Mouse (Mus musculus) intestine, postnatal 0 days (tissue): ENCODE data around the gene Scrg1. TPM values are rescaled to one million over a fixed set of nuclear protein-coding genes. Genes with fewer than 3 reads are reported as not detected.
"Not testable (repeated sequence)": the region's sequence is repeated elsewhere in the genome, so short reads cannot be mapped to it uniquely, and the experiment has no call there.

Experiments used
- ATAC-seq: fragments of 200-750 bp; cut with Nextera tagmentation; 2 replicates; pipeline ENCODE4 v1.8.0; 2017; ENCODE audit warnings: mild to moderate bottlenecking, moderate TSS enrichment, moderate library complexity
- H3K27ac ChIP-seq: fragments of 300-500 bp; sonication (generic); 2 replicates; pipeline ENCODE4 v1.5.1; 2014; ENCODE audit warnings: mild to moderate bottlenecking, low read depth, low read length, moderate library complexity
- H3K27me3 ChIP-seq: fragments of 300-500 bp; sonication (generic); replicated peaks from 2 replicates; pipeline ENCODE4 v1.6.1; 2014; ENCODE audit warnings: low read length, mixed read lengths; ENCODE audit not compliant: control insufficient read depth, insufficient read depth
- H3K36me3 ChIP-seq: fragments of 300-500 bp; sonication (generic); 2 replicates; pipeline ENCODE4 v1.6.1; 2014; ENCODE audit warnings: mild to moderate bottlenecking, moderate library complexity; ENCODE audit not compliant: control insufficient read depth, insufficient read depth
- H3K4me1 ChIP-seq: fragments of 300-500 bp; sonication (generic); replicated peaks from 2 replicates; pipeline ENCODE4 v1.6.1; 2014; ENCODE audit warnings: antibody characterized with exemption, low read length, mixed read lengths; ENCODE audit not compliant: control insufficient read depth, insufficient read depth
- H3K4me2 ChIP-seq: fragments of 300-500 bp; sonication (generic); replicated peaks from 2 replicates; pipeline ENCODE4 v1.6.1; 2014; ENCODE audit warnings: low read depth, mild to moderate bottlenecking, moderate library complexity
- H3K4me3 ChIP-seq: fragments of 300-500 bp; sonication (generic); 2 replicates; pipeline ENCODE4 v1.5.1; 2014; ENCODE audit warnings: low read depth, low read length
- H3K9ac ChIP-seq: fragments of 300-500 bp; sonication (generic); 2 replicates; pipeline ENCODE4 v1.6.1; 2014; ENCODE audit warnings: mild to moderate bottlenecking, low read depth, low read length
- H3K9me3 ChIP-seq: fragments of 300-500 bp; sonication (generic); 2 replicates; pipeline ENCODE4 v1.6.1; 2016; ENCODE audit warnings: mixed run types; ENCODE audit not compliant: control insufficient read depth
- CTCF ChIP-seq: sonication (generic); IDR thresholded peaks from 2 replicates; pipeline ENCODE4 v1.5.1; 2016; ENCODE audit warnings: low read depth, mild to moderate bottlenecking, control low read depth, antibody characterized with exemption, moderate library complexity
- WGBS: fragments of 180-500 bp; shearing (Covaris S2); extraction: QIAGEN DNeasy Blood & Tissue Kit; methylation state at CpG from one replicate; pipeline ENCODE4 v1.1.7; 2014; 5-methylcytosine and 5-hydroxymethylcytosine counted together
- polyA plus RNA-seq: library from polyadenylated mRNA; unstranded; fragments of >200 nt; fragmentation: Nextera tagmentation; extraction: Ambion mirVana; gene quantifications from 2 replicates; pipeline ENCODE4 v1.2.1, GENCODE M21; 2015

Gene Scrg1
- polyA plus RNA-seq, 1 experiment from 2014 or later: 0.74 TPM

DNA sequence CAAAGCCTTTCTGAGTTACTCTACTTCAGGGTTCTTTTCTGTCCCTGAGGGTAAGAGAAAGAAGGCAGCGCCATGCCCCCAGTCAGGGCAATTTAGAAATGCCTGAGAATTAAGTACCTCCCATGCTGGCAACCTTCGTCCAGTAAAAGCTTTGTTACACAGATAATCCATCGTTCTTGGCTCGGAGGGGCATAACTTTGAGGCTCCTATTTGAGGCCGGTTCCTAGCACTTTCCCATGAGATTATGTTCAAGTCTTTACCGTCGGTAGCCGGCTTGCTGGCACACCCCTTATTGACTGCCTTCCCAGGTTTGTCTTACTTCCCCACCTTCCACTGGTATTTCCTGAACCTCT, 42.7 kb downstream of the Scrg1 start:
- H3K36me3 ChIP-seq: no peaks in the 10 kb centered on the region
- H3K9me3 ChIP-seq: no peaks in the 10 kb centered on the region
- WGBS: 43% methylated on average over 8 of the region's 8 CpGs
- H3K4me1 ChIP-seq: 0 out of 2 replicates have a peak, but pooled peaks cover 9% of the 10 kb centered on the region
- H3K9ac ChIP-seq: 0 out of 2 replicates have a peak overlapping the region, but pooled peaks have one; percentile 3
- H3K4me3 ChIP-seq: no peak overlapping the region
- 0 out of 2 replicates have a peak, but pooled peaks have one; percentile 31 for ATAC-seq
- H3K27ac ChIP-seq: no peak overlapping the region
- H3K4me2 ChIP-seq: peak overlapping the region; percentile 51
- no peak for TF ChIP-seq CTCF
- H3K27me3 ChIP-seq: no peaks in the 10 kb centered on the region

DNA sequence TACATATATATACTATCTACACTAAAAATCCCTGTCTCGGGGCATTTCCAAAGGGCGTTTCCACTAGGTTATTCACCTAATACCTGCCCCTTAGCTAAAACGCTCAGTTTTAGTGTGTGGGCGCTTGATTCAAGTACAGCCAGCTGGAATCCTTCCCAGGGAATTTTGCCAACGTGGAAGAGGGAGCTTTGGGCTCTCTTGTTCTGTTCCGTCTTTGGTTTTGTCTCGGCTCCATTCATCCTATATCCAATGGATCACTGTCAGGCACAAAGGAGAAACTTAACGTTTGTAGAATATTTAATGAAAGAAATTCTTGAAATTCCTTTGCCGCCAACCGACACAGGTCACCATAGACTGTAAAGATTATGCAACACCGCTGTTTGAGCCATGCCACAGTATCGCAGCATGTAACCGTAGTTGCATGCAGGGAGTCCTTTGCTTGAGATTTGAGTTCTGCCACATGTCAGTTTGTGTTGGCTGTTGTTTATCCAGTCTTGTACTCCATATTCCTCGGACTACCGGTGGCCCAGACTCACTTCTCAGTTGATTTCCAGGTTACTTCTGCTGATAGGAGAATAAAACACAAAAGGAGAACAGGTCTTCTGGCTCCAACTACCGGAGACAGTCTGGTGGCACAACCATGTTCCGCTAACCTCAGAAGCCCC, 43.3 kb downstream of the Scrg1 start:
- Histone ChIP-seq H3K27ac (no peak overlapping the region), H3K9ac (0 out of 2 replicates have a peak overlapping the region, but pooled peaks have one; percentile 3), H3K4me2 (peak overlapping the region; percentile 51), H3K4me3 (no peak overlapping the region; the same call in 1 of the 2 replicates), H3K27me3 (no peaks in the 10 kb centered on the region), H3K4me1 (0 out of 2 replicates have a peak, but pooled peaks cover 9% of the 10 kb centered on the region), H3K36me3 (no peaks in the 10 kb centered on the region), H3K9me3 (no peaks in the 10 kb centered on the region)
- TF ChIP-seq CTCF: no peak
- 0 out of 2 replicates have a peak, but pooled peaks have one; percentile 43 for ATAC-seq
- 37% methylated on average over 17 of the region's 17 CpGs for WGBS

DNA sequence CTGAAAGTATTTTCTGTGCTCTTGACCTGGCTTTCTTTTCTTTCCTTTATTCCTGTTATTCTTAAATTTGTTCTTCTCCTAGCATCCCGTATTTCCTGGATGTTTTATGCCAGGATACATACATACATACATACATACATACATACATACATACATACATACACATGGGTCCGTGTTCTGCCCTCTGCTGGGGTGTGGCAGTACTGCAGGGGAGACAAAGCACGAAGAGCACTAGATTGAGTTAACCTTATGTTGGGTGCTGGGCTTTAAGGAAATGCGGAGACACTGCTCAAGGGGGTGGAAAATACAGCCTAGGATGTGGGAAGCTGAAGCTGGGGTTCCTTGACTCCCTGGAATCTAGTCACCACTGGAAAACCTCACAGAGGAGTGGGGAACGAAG, 47.9 kb downstream of the Scrg1 start:
- TF ChIP-seq CTCF: peak; percentile 90
- H3K9ac ChIP-seq: no peak overlapping the region
- 53% methylated on average over 5 of the region's 5 CpGs for WGBS
- H3K27me3 ChIP-seq: no peaks in the 10 kb centered on the region
- no peak overlapping the region for H3K4me3 ChIP-seq
- H3K36me3 ChIP-seq: no peaks in the 10 kb centered on the region
- no peak for ATAC-seq
- no peak overlapping the region for H3K27ac ChIP-seq
- 0 out of 2 replicates have a peak, but pooled peaks cover 6% of the 10 kb centered on the region for H3K4me1 ChIP-seq
- no peaks in the 10 kb centered on the region for H3K9me3 ChIP-seq
- H3K4me2 ChIP-seq: no peak overlapping the region

DNA sequence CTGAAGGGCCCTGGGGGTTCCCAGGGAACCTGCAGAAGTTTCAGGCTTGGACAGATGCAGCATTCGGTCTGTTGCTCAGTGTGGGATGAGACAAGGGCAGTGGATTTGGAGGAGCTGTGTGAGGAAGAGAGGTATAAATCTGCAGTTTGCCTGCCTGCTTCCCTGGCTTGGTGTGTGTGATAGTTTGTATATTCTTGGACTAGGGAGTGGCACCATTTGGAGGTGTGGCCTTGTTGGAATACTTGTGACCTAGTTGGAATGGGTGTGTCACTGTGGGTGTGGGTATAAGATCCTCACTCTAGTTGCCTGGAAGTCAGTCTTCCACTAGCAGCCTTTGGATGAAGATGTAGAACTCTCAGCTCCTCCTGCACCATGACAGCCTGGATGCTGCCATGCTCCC, 49.8 kb downstream of the Scrg1 start:
- not testable (repeated sequence) for H3K27me3 ChIP-seq, H3K4me1 ChIP-seq, ATAC-seq, H3K36me3 ChIP-seq, H3K27ac ChIP-seq, H3K4me2 ChIP-seq, H3K9ac ChIP-seq, H3K4me3 ChIP-seq, H3K9me3 ChIP-seq
- 76% methylated on average over 1 of the region's 1 CpGs for WGBS

DNA sequence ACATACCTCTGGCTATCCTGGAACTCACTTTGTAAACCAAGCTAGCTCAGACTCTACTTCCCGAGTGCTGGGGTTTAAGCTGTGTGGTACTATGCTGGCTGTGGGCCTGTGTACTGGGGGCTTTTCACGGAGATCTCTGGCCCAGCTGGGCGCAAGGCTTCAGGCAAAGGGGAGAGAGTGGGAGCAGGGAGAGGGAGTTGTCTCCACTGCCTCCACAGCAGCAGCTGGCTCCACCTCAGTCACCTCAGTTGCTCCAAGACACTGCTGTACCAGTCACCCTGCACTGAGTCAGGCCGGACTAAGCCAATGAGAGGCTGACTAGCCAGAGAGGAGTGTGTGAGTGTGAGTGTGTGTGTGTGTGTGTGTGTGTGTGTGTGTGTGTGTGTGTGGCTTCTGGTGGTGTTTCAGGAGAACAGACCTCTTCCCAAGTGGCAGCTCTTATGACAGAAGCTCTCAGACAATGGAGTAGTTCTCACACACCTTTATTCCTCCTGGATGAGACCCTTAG, 51.9 kb downstream of the Scrg1 start:
- ATAC-seq: no peak
- H3K4me2 ChIP-seq: no peak overlapping the region
- TF ChIP-seq CTCF: no peak
- H3K4me3 ChIP-seq: no peak overlapping the region
- H3K27me3 ChIP-seq: no peaks in the 10 kb centered on the region
- H3K4me1 ChIP-seq: no peaks in the 10 kb centered on the region
- no peak overlapping the region for H3K27ac ChIP-seq
- WGBS: 89% methylated on average over 4 of the region's 4 CpGs
- H3K36me3 ChIP-seq: no peaks in the 10 kb centered on the region
- H3K9me3 ChIP-seq: no peaks in the 10 kb centered on the region
- H3K9ac ChIP-seq: no peak overlapping the region

DNA sequence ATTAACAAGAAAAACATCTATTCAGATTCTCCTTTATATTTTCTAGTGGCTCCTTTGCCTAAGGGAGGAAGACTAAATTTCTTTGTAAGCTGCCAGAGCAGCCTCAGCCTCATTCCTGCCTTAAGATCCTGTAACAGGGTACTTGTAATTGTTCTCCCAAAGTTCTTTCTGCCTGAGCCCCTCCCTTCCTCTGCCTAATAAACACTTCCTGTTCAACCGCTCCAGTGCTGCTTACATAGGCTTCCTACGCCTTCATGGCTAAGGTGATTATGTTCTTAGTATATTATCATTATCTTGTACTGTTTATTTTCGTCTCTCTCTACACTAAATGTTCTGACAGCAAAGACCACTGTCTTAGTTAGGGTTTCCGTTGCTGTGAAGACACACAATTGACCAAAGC, 52.9 kb downstream of the Scrg1 start:
- Histone ChIP-seq H3K36me3 (no peaks in the 10 kb centered on the region; the same call in 1 of the 2 replicates), H3K4me2 (no peak overlapping the region), H3K4me1 (no peaks in the 10 kb centered on the region), H3K9ac (no peak overlapping the region), H3K27ac (no peak overlapping the region), H3K4me3 (no peak overlapping the region), H3K27me3 (no peaks in the 10 kb centered on the region), H3K9me3 (no peaks in the 10 kb centered on the region)
- WGBS: 74% methylated on average over 4 of the region's 4 CpGs
- no peak for ATAC-seq
- no peak for TF ChIP-seq CTCF
